Mouse (Mus musculus) erythroblast, embryonic 14.5 days (primary cell): ENCODE data around the gene 1700003H04Rik. TPM values are rescaled to one million over a fixed set of nuclear protein-coding genes. Genes with fewer than 3 reads are reported as not detected.

Experiments
- H3K27me3 ChIP-seq: 2 replicates; pipeline ENCODE4 v1.6.1; 2012; ENCODE audit warnings: inconsistent platforms; ENCODE audit not compliant: control insufficient read depth
- H3K36me3 ChIP-seq: 2 replicates; pipeline ENCODE4 v1.6.1; 2012; ENCODE audit warnings: mild to moderate bottlenecking, inconsistent platforms; ENCODE audit not compliant: control insufficient read depth
- H3K4me1 ChIP-seq: 2 replicates; pipeline ENCODE4 v1.6.1; 2012; ENCODE audit warnings: inconsistent platforms; ENCODE audit not compliant: control insufficient read depth
- H3K4me3 ChIP-seq: replicated peaks from 2 replicates; pipeline ENCODE3; 2012; ENCODE audit warnings: moderate library complexity, mild to moderate bottlenecking, inconsistent platforms
- H3K9me3 ChIP-seq: 2 replicates; pipeline ENCODE4 v1.6.1; 2012; ENCODE audit warnings: low read length, inconsistent platforms, mixed read lengths; ENCODE audit not compliant: control insufficient read depth
- GATA1 ChIP-seq: IDR thresholded peaks from 2 replicates; pipeline ENCODE4 v1.6.1; 2012; ENCODE audit warnings: low read length, inconsistent platforms, mixed read lengths
- TAL1 ChIP-seq: IDR thresholded peaks from 3 replicates; pipeline ENCODE4 v1.6.1; 2012; ENCODE audit warnings: low read length, inconsistent platforms, mixed read lengths
- polyA plus RNA-seq: library from polyadenylated mRNA; stranded (reverse); fragments of >175 nt; gene quantifications from 2 replicates; pipeline ENCODE4 v1.2.3, GENCODE M21; 2012

The 1700003H04Rik gene
- not detected in 2 replicates for polyA plus RNA-seq

DNA sequence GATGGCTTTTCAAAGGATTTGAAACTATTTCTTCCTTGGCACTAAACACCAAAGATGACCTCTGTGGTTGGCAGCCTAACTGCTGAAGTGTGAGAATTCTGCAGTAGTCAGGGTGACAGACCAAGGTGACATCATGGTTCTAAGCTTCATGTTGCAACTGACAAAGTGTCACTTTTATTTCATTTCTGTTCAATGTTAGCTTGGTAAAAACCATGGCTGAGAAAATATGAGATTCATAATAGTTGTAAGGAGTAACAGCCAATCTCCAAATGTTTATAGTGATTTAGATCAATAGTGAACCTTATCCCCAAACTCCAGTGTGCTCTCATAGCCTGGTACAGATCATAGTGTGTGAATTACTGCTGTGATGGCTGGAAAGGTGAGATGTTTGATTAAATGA lies at the start of gene 1700003H04Rik:
Gene 1700003H04Rik (minus strand): TSS at position 101 of the 400 bp plus-strand sequence.
- peaks cover 6% of the 10 kb centered on the region; the same call in 1 of the 2 replicates for H3K9me3 ChIP-seq
- no peak within 1 kb of the TSS for H3K4me3 ChIP-seq
- no peaks in the 10 kb centered on the region for H3K4me1 ChIP-seq
- no peak for TF ChIP-seq TAL1
- no peak for TF ChIP-seq GATA1
- no peaks in the 10 kb centered on the region for H3K36me3 ChIP-seq
- H3K27me3 ChIP-seq = no peaks in the 10 kb centered on the region

DNA sequence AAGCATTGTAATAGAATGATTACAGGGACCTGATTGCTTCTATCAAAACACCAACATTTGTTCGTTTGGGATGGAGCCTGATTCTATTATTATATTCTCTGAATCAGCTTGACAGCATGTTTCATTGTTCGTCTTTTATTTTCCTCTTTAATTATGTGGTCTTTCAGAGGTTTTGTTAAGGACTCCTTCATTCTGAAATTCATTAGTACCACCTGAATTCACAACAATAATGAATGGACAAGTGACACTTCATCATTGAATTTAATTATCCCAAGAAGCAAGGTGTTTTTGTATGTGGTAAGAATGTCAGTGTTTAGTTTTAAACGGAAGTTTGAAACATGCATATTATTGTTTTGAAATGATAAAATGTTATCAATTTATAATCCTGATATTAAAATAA lies 42.1 kb upstream of the 1700003H04Rik start:
- Histone ChIP-seq H3K4me1 (no peaks in the 10 kb centered on the region), H3K36me3 (no peaks in the 10 kb centered on the region), H3K27me3 (no peaks in the 10 kb centered on the region), H3K4me3 (no peak overlapping the region), H3K9me3 (peaks cover 4% of the 10 kb centered on the region; the same call in 1 of the 2 replicates)
- TF ChIP-seq TAL1 (no peak), GATA1 (no peak)

DNA sequence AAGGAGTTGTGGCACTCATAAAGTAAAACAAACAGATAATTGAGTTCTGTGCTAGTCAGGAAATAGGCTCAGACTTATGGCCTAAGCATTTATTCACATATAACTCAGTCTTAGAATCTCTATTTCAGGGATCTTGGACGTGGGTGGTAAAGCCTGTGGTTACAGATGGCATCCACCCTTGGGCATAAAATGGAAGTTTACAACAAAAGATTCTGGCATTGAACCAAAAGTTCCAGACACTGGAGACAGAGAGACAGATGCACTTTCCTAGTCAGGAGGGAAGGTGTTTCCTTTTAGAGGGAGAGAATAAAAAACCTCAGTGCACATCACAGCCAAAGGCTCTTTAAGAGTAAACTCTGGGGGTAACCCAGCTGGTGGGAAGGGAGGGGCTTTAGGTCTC lies 32.4 kb upstream of the 1700003H04Rik start:
- Histone ChIP-seq H3K4me1 (no peaks in the 10 kb centered on the region), H3K36me3 (no peaks in the 10 kb centered on the region), H3K4me3 (no peak overlapping the region), H3K9me3 (0 out of 2 replicates have a peak, but pooled peaks cover under 1% of the 10 kb centered on the region), H3K27me3 (no peaks in the 10 kb centered on the region)
- no peak for TF ChIP-seq GATA1
- TF ChIP-seq TAL1 = no peak

DNA sequence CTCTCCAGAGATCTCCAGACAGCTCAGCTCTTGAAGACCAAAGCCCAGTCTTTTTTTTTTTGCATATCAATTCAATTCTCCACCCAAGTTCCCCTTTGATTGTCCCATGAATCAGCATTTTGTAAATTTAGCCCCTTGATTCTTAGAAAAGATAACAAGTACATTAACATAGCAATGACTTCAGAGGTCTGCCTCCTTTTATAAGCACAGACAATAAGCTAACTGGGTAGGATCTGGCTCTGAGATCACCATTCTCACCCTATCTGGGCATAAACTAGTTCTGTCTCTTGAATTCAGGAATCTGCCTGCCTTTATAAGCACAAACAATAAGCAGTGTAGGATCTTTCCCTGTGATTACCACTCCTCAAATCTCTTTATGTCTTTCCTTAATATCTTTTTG lies 29.1 kb upstream of the 1700003H04Rik start:
- H3K36me3 ChIP-seq = no peaks in the 10 kb centered on the region
- H3K27me3 ChIP-seq = no peaks in the 10 kb centered on the region
- H3K4me1 ChIP-seq = no peaks in the 10 kb centered on the region
- no peaks in the 10 kb centered on the region for H3K9me3 ChIP-seq
- TF ChIP-seq TAL1 (no peak), GATA1 (no peak)
- no peak overlapping the region for H3K4me3 ChIP-seq

DNA sequence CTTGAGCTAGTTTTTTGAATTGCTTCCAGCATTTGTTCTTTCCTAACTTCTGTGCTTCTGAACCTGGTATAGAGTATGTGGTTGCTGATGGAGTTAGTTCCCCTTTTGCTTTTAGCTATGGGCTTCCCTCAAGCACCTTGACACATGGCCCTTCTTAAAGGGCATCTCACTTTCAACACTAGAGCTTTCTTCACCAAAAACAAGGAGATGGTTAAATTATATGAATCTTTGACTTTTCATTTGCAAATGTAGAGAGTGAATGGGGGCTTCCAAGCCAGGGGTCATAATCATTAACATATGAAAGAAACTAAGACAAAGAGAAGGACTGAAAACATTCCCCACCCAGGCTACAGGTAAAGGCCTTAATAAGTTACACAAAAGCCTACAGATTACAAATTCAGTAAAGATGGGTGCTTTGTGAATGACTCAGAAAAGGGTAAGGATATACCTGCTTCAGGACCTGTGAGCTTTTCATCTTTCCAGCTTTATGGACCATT lies 25.2 kb upstream of the 1700003H04Rik start:
- Histone ChIP-seq H3K4me1 (no peaks in the 10 kb centered on the region), H3K4me3 (no peak overlapping the region), H3K36me3 (no peaks in the 10 kb centered on the region), H3K9me3 (peaks cover 3% of the 10 kb centered on the region), H3K27me3 (no peaks in the 10 kb centered on the region)
- TF ChIP-seq TAL1 = no peak
- no peak for TF ChIP-seq GATA1

GRCm38 (mm10) chr3:124605518-124605917 lies 24.6 kb upstream of the 1700003H04Rik start:
- Histone ChIP-seq H3K36me3 (no peaks in the 10 kb centered on the region), H3K4me3 (no peak overlapping the region), H3K4me1 (no peaks in the 10 kb centered on the region), H3K9me3 (peaks cover 3% of the 10 kb centered on the region), H3K27me3 (no peaks in the 10 kb centered on the region)
- TF ChIP-seq TAL1 = no peak
- no peak for TF ChIP-seq GATA1

GRCm38 (mm10) chr3:124597789-124598188 lies 16.9 kb upstream of the 1700003H04Rik start:
- Histone ChIP-seq H3K4me3 (no peak overlapping the region), H3K36me3 (no peaks in the 10 kb centered on the region), H3K27me3 (no peaks in the 10 kb centered on the region), H3K4me1 (no peaks in the 10 kb centered on the region), H3K9me3 (peaks cover 3% of the 10 kb centered on the region)
- TF ChIP-seq GATA1 (no peak), TAL1 (no peak)

DNA sequence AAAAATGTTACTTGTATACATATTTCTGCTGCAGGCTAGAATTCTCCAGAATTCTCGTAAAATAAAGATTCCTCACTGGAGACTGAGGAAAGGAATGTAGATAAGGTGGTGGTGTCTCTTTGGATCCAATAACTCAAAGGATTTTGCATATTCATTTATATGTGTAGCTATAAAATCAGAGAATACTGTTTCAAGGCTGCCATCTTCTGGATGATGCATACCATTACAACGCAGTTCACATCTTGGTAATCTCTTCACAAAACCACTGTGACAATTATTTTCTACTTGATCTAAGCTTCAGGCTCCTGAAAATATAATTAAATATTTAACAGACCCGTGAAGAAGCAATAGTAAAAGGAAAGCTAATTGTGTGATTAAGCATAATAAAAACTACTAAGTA lies 6.6 kb upstream of the 1700003H04Rik start:
- no peaks in the 10 kb centered on the region for H3K4me1 ChIP-seq
- no peaks in the 10 kb centered on the region for H3K27me3 ChIP-seq
- H3K9me3 ChIP-seq = peaks cover 5% of the 10 kb centered on the region; the same call in 1 of the 2 replicates
- H3K36me3 ChIP-seq = no peaks in the 10 kb centered on the region
- no peak for TF ChIP-seq TAL1
- TF ChIP-seq GATA1 = no peak
- H3K4me3 ChIP-seq = no peak overlapping the region

GRCm38 (mm10) chr3:124585761-124586160 lies 4.9 kb upstream of the 1700003H04Rik start:
- TF ChIP-seq GATA1 (no peak), TAL1 (no peak)
- no peaks in the 10 kb centered on the region for H3K36me3 ChIP-seq
- H3K4me1 ChIP-seq = no peaks in the 10 kb centered on the region
- H3K4me3 ChIP-seq = no peak overlapping the region
- H3K9me3 ChIP-seq = peaks cover 6% of the 10 kb centered on the region; the same call in 1 of the 2 replicates
- no peaks in the 10 kb centered on the region for H3K27me3 ChIP-seq

GRCm38 (mm10) chr3:124557317-124557716 lies 23.6 kb downstream of the 1700003H04Rik start:
- Histone ChIP-seq H3K9me3 (0 out of 2 replicates have a peak, but pooled peaks cover 2% of the 10 kb centered on the region), H3K27me3 (no peaks in the 10 kb centered on the region), H3K36me3 (no peaks in the 10 kb centered on the region), H3K4me3 (no peak overlapping the region), H3K4me1 (no peaks in the 10 kb centered on the region)
- TF ChIP-seq TAL1 = no peak
- TF ChIP-seq GATA1 = no peak
